ENCODE assay signal across 8 mouse cellular contexts in the genomic region with DNA sequence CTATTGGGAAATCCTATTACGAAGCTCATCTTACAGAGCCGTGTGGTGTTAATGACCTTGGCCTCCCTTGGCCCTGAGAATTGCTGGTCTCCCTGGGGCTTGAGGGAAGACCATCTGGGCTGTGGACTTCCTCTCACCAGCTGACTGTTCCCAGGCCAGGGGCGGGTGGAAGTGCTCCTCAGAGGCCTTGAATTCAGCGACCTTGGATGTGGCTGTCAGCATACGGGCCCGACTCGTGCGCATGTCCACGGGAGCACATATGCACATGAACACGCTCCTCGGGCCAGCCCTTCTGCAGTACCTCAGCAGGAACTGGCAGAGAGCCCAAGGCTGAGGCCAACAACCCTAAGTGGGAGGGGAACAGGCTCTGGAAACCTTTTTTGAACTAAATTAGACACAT.
DNase-seq lines count a peak whose midpoint lies in the region; ATAC-seq lines count a peak whose summit lies in the region.

No protein-coding gene starts in this region.

- 43% methylated on average over 11 of the region's 11 CpGs for WGBS in hindbrain, embryonic 12.5 days

- peaks cover 24% of the 10 kb centered on the region for H3K27me3 ChIP-seq in hindbrain, embryonic 12.5 days

- H3K4me3 ChIP-seq in hindbrain, embryonic 12.5 days, result no peak overlapping the region

- H3K4me2 ChIP-seq in hindbrain, embryonic 12.5 days (replicated peaks), result no peak overlapping the region

- DNase-seq in layer of hippocampus, adult 11-12 months (ENCODE audit: low spot score), result peak; percentile 28
- DNase-seq in layer of hippocampus, postnatal 36 days, result no peak
- peak; percentile 88 for DNase-seq in cerebellum, adult 11 months
- peak; percentile 40 for DNase-seq in lung, postnatal 10 days
- DNase-seq in thymus, adult 18-20 months, result no peak
- no peak for DNase-seq in yolk sac, embryonic 10.5 days (ENCODE audit: low spot score)

- no peak overlapping the region for H3K27ac ChIP-seq in hindbrain, embryonic 12.5 days

- ATAC-seq in hindbrain, embryonic 12.5 days (ENCODE audit: low FRiP score), result 0 out of 2 replicates have a peak, but pooled peaks have one; percentile 6
- no peak for ATAC-seq in monocyte, adult 5-6 weeks (replicated peaks; ENCODE audit: insufficient number of reproducible peaks, low FRiP score, low TSS enrichment, poor library complexity, severe bottlenecking)

- H3K4me1 ChIP-seq in hindbrain, embryonic 12.5 days, result peaks cover 28% of the 10 kb centered on the region

- no peaks in the 10 kb centered on the region for H3K9me3 ChIP-seq in hindbrain, embryonic 12.5 days (replicated peaks)

- H3K36me3 ChIP-seq in hindbrain, embryonic 12.5 days, result no peaks in the 10 kb centered on the region; the same call in 1 of the 2 replicates

- no peak overlapping the region for H3K9ac ChIP-seq in hindbrain, embryonic 12.5 days

Comparison
In these comparisons a context has a peak if more than half of its experiments do, and no peak if none do; other contexts are left out.
1. DNase-seq: peak in layer of hippocampus, adult 11-12 months (single experiment), cerebellum, adult 11 months (single experiment) and lung, postnatal 10 days (single experiment); none in layer of hippocampus, postnatal 36 days (0 of 2), thymus, adult 18-20 months (0 of 2) and yolk sac, embryonic 10.5 days (single experiment).